In the genomic region with DNA sequence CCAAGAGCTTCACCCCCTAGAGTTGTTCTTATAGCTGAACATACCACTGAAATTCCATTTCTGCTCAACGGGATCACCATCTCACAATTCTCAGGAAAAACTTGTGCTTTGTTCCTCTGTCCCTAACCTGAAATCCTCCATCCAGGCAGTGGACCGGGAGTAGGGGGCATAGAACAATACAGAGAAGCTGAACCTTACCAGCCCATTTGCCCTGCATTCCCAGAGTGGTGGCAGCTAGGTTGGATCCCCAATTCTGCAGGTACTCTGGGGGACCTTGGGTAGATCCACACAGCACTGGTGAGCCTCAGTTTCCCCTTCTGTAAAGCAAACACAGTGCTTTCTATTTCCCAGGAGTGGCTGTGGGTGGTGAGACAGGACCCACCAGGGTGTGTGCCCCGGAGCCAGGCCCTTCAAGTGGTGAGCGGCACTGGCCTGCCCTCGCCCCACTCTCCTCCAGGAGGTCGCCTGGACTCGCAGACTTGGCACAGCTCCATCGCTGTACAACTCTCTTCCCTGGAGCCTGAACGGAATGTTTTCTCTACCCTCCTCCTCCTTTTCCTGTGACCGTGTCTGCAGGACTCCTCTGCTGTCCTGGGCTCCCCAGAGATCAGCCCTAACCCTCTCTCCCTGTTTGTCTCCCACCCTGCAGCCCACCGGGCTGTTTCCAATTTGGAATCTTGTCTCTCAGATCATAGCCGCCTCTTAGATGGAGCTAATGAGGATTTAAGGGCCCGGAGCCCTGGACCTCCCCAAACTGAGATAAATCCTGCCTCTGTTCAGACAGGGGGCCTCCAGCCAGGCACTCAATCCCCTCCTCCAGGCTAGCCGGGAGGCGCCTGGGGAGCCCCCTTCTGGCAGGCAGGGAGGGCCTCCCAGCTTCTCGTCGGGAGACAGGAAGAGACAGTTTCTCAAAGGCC, we compare ENCODE assay signal across 8 mouse cellular contexts. TPM values are rescaled to one million over a fixed set of nuclear protein-coding genes. Genes with fewer than 3 reads are reported as not detected.
DNase-seq lines count a peak whose midpoint lies in the region; ATAC-seq and TF ChIP-seq lines count a peak whose summit lies in the region.

No protein-coding gene starts in this region.

- WGBS in embryonic facial prominence, embryonic 14.5 days: 7% methylated on average over 17 of the region's 17 CpGs
- WGBS in hindbrain, embryonic 16.5 days: 15% methylated on average over 17 of the region's 17 CpGs
- 32% methylated on average over 17 of the region's 17 CpGs for WGBS in liver, embryonic 14.5 days (ENCODE audit: insufficient replicate concordance)
- 13% methylated on average over 17 of the region's 17 CpGs for WGBS in stomach, embryonic 15.5 days

- TF ChIP-seq EP300 in liver, embryonic 14.5 days (IDR thresholded peaks at IDR 0.05; ENCODE audit: low read depth): no peak

- DNase-seq in gastrocnemius, postnatal 10 days: peak; percentile 45
- no peak for DNase-seq in gastrocnemius, adult 18-20 months (ENCODE audit: low spot score)
- DNase-seq in embryonic facial prominence, embryonic 14.5 days (ENCODE audit: low spot score): peak; percentile 56
- DNase-seq in liver, embryonic 14.5 days (ENCODE audit: low read depth in 3 of 3, low spot score in 3 of 3): no peak
- no peak for DNase-seq in frontal cortex, adult 2 months (ENCODE audit: extremely low spot score in 1 of 2, low spot score in 1 of 2)

- no peaks in the 10 kb centered on the region for H3K9me3 ChIP-seq in embryonic facial prominence, embryonic 14.5 days (ENCODE audit: control insufficient read depth, low read length)
- H3K9me3 ChIP-seq in hindbrain, embryonic 16.5 days (ENCODE audit: control insufficient read depth, low read length): no peaks in the 10 kb centered on the region
- H3K9me3 ChIP-seq in liver, embryonic 14.5 days (ENCODE audit: control insufficient read depth, low read length): no peaks in the 10 kb centered on the region
- H3K9me3 ChIP-seq in stomach, embryonic 15.5 days: no peaks in the 10 kb centered on the region

- TF ChIP-seq CTCF in liver, embryonic 14.5 days (IDR thresholded peaks at IDR 0.05; ENCODE audit: low read depth): 0 out of 2 replicates have a peak, but pooled peaks have one; percentile 30

- H3K4me2 ChIP-seq in embryonic facial prominence, embryonic 14.5 days (ENCODE audit: low read depth, low read length): peak overlapping the region; percentile 30
- peak overlapping the region; percentile 22 for H3K4me2 ChIP-seq in hindbrain, embryonic 16.5 days (ENCODE audit: low read length)
- no peak overlapping the region for H3K4me2 ChIP-seq in liver, embryonic 14.5 days (ENCODE audit: low read depth)
- peak overlapping the region; percentile 38 for H3K4me2 ChIP-seq in stomach, embryonic 15.5 days

- peaks cover 45% of the 10 kb centered on the region for H3K27me3 ChIP-seq in embryonic facial prominence, embryonic 14.5 days (replicated peaks; ENCODE audit: control insufficient read depth, insufficient read depth, low read length)
- H3K27me3 ChIP-seq in hindbrain, embryonic 16.5 days (replicated peaks; ENCODE audit: control insufficient read depth, insufficient read depth, low read length): peaks cover 4% of the 10 kb centered on the region; the same call in 1 of the 2 replicates
- no peaks in the 10 kb centered on the region; the same call in 1 of the 2 replicates for H3K27me3 ChIP-seq in liver, embryonic 14.5 days (ENCODE audit: control insufficient read depth, insufficient read depth, low read length)
- H3K27me3 ChIP-seq in stomach, embryonic 15.5 days (replicated peaks): no peaks in the 10 kb centered on the region; the same call in 1 of the 2 replicates

- no peak; the same call in 1 of the 2 replicates for ATAC-seq in embryonic facial prominence, embryonic 14.5 days (ENCODE audit: low read depth)
- no peak for ATAC-seq in hindbrain, embryonic 16.5 days
- no peak for ATAC-seq in liver, embryonic 14.5 days (ENCODE audit: insufficient read depth)
- ATAC-seq in stomach, embryonic 15.5 days (ENCODE audit: insufficient read depth, low FRiP score, low read depth): no peak
- no peak for ATAC-seq in erythroid progenitor cell, adult 5-6 weeks (replicated peaks; ENCODE audit: low FRiP score, poor library complexity, severe bottlenecking)

- no peak overlapping the region for H3K27ac ChIP-seq in embryonic facial prominence, embryonic 14.5 days (replicated peaks; ENCODE audit: low read depth, low read length)
- H3K27ac ChIP-seq in hindbrain, embryonic 16.5 days (ENCODE audit: low read depth, low read length): no peak overlapping the region
- H3K27ac ChIP-seq in liver, embryonic 14.5 days: no peak overlapping the region
- H3K27ac ChIP-seq in stomach, embryonic 15.5 days: peak overlapping the region; percentile 16; the same call in 1 of the 2 replicates

- H3K9ac ChIP-seq in embryonic facial prominence, embryonic 14.5 days (ENCODE audit: low read depth, low read length): 0 out of 2 replicates have a peak overlapping the region, but pooled peaks have one; percentile 26
- H3K9ac ChIP-seq in hindbrain, embryonic 16.5 days (ENCODE audit: low read depth, low read length): no peak overlapping the region
- no peak overlapping the region for H3K9ac ChIP-seq in liver, embryonic 14.5 days (replicated peaks)
- no peak overlapping the region for H3K9ac ChIP-seq in stomach, embryonic 15.5 days

- peaks cover 12% of the 10 kb centered on the region for H3K4me1 ChIP-seq in embryonic facial prominence, embryonic 14.5 days (ENCODE audit: control insufficient read depth, insufficient read depth, low read length)
- H3K4me1 ChIP-seq in hindbrain, embryonic 16.5 days (ENCODE audit: control insufficient read depth, insufficient read depth, low read depth, low read length): peaks cover 4% of the 10 kb centered on the region
- peaks cover 7 to 16% of the 10 kb centered on the region in 2 experiments for H3K4me1 ChIP-seq in liver, embryonic 14.5 days (replicated peaks; ENCODE audit: control insufficient read depth in 2 of 2, insufficient read depth in 2 of 2, low read length in 1 of 2)
- H3K4me1 ChIP-seq in stomach, embryonic 15.5 days: peaks cover 14% of the 10 kb centered on the region

- H3K4me3 ChIP-seq in embryonic facial prominence, embryonic 14.5 days (ENCODE audit: low read depth, low read length): no peak overlapping the region
- no peak overlapping the region for H3K4me3 ChIP-seq in hindbrain, embryonic 16.5 days (ENCODE audit: low read length)
- H3K4me3 ChIP-seq in liver, embryonic 14.5 days (ENCODE audit: insufficient read depth in 1 of 2, low read depth in 2 of 2, low read length in 2 of 2): no peak overlapping the region
- H3K4me3 ChIP-seq in stomach, embryonic 15.5 days (replicated peaks): no peak overlapping the region

- no peaks in the 10 kb centered on the region for H3K36me3 ChIP-seq in embryonic facial prominence, embryonic 14.5 days (ENCODE audit: control insufficient read depth, insufficient read depth, low read length)
- H3K36me3 ChIP-seq in hindbrain, embryonic 16.5 days (ENCODE audit: control insufficient read depth, insufficient read depth, low read length): no peaks in the 10 kb centered on the region
- no peaks in the 10 kb centered on the region for H3K36me3 ChIP-seq in liver, embryonic 14.5 days (replicated peaks; ENCODE audit: control insufficient read depth, insufficient read depth, low read depth)
- no peaks in the 10 kb centered on the region for H3K36me3 ChIP-seq in stomach, embryonic 15.5 days

RNA-seq across cellular contexts. Expression of gene Cux1, which starts 52.3 kb away (rescaled TPM):
- total RNA-seq in gastrocnemius, postnatal 10 days (2021): 10 to 100 TPM; 87.0 to 97.5 TPM
- 10 to 100 TPM; 82.7 to 88.7 TPM for total RNA-seq in gastrocnemius, adult 18-20 months (2021)
- 60.6 and 65.5 TPM in 2 replicates for polyA plus RNA-seq in embryonic facial prominence, embryonic 14.5 days (2014; fragmentation: Nextera tagmentation; extraction: Ambion mirVana)
- 100 and 103 TPM in 2 replicates for polyA plus RNA-seq in hindbrain, embryonic 16.5 days (2015; fragmentation: Nextera tagmentation; extraction: Ambion mirVana)
- polyA plus RNA-seq in liver, embryonic 14.5 days (2012; rRNA removed): 7.8 and 9.0 TPM in 2 replicates
- polyA plus RNA-seq in liver, embryonic 14.5 days (2014; fragmentation: Nextera tagmentation; extraction: Ambion mirVana): 12.4 and 13.9 TPM in 2 replicates
- 73.5 and 81.0 TPM in 2 replicates for polyA plus RNA-seq in stomach, embryonic 15.5 days (2015; fragmentation: Nextera tagmentation; extraction: Ambion mirVana)
- 65.0 and 67.9 TPM in 2 replicates for polyA plus RNA-seq in frontal cortex, adult 2 months (2012; rRNA removed)
- total RNA-seq in erythroid progenitor cell, adult 5-6 weeks (2015; ENCODE audit: low replicate concordance): 42.3 and 57.3 TPM in 2 replicates
- total RNA-seq in erythroid progenitor cell, adult 5-6 weeks (2017; ENCODE audit: low replicate concordance): 71.5 and 79.1 TPM in 2 replicates

Comparison
In these comparisons a context has a peak if more than half of its experiments do, and no peak if none do; other contexts are left out.
1. DNase-seq: peak in gastrocnemius, postnatal 10 days (single experiment) and embryonic facial prominence, embryonic 14.5 days (single experiment); none in gastrocnemius, adult 18-20 months (single experiment), liver, embryonic 14.5 days (0 of 3) and frontal cortex, adult 2 months (0 of 2).